Mouse (Mus musculus) kidney, adult 2 months (tissue): ENCODE data around the gene Naxe.

Experiments used
- CTCF ChIP-seq: fragments of 200-500 bp; conservative IDR thresholded peaks from 2 replicates; pipeline ENCODE4 v1.5.1; 2011; ENCODE audit warnings: low read depth, mild to moderate bottlenecking, control low read depth, low read length, moderate library complexity, mixed read lengths; ENCODE audit not compliant: insufficient read depth, insufficient read length
- POLR2A ChIP-seq: fragments of 200-500 bp; IDR thresholded peaks from one replicate; pipeline ENCODE4 v1.6.1; 2011; ENCODE audit warnings: low read depth, low read length, control low read depth

- TF ChIP-seq CTCF (no peak), POLR2A (no peak)
These were observed 43.9 kb upstream of the Naxe start for GRCm38 (mm10) chr3:88102196-88102595.
